Mouse (Mus musculus) embryo, embryonic 10.5 days (tissue): ENCODE data around the gene Asb8.
A peak's percentile ranks its signal among the peaks of the same experiment; 100 is the strongest.

Experiments used
- DNase-seq: peaks from one replicate; pipeline ENCODE4 v3.0.0-alpha.2; 2015; ENCODE audit warnings: low spot score

The Asb8 gene

GRCm38 (mm10) chr15:98115779-98116163, 49.7 kb downstream of the Asb8 start:
- no peak for DNase-seq

- DNase-seq: no peak
Observed at GRCm38 (mm10) chr15:98114852-98115778, 50.3 kb downstream of the Asb8 start.

GRCm38 (mm10) chr15:98114098-98114851, 51.1 kb downstream of the Asb8 start:
- no peak for DNase-seq

DNA sequence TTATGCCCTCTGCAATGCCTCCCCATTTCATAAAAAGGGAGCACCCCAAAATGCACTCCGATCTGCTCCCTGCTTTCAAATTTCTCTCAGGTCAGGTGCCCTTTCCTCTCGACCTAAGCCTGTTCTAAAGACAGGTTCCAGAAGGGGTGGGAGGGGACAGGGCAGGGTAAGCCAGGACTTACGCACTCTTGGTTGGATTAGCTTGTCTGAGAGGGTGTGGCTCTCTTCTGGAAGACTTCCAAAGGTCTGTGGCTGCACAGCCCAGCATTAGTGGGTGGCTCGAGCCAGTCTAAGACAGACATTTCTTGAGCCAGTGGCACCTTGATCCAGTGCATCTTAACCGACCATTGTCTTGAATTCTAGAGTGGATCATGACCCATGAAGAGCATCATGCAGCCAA, 53.6 kb downstream of the Asb8 start:
- no peak for DNase-seq

GRCm38 (mm10) chr15:98108297-98109152, 56.9 kb downstream of the Asb8 start:
- peak; percentile 92 for DNase-seq

DNA sequence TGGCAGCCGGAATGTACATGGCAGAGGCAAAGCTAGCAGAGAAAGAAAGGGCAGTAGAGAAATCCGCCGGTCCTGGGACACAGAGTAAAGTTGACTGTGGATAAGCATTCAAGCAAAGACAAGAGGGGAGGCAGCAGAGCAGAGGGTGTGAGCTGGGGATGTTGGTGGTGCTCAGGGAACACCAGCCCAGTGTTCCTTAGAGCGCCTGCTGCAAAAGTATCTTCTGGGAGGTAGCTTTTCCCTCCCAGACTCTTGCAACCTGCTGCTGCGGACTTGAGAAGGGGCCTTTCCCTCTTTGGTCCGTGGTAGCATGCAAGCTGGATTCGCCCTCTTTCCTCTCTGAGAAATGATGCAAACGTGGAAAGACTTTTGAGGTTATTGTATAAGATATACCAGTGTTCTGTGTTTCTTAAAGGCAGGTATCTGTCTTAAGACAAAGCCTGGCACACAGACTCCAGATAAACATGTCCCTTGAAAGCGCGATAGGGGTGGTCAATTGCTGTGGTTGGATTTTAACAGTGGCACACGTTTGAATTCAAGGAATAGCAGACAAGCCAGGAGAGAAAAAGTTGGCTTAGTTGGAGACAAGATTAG, 57.6 kb downstream of the Asb8 start:
- DNase-seq: no peak

DNA sequence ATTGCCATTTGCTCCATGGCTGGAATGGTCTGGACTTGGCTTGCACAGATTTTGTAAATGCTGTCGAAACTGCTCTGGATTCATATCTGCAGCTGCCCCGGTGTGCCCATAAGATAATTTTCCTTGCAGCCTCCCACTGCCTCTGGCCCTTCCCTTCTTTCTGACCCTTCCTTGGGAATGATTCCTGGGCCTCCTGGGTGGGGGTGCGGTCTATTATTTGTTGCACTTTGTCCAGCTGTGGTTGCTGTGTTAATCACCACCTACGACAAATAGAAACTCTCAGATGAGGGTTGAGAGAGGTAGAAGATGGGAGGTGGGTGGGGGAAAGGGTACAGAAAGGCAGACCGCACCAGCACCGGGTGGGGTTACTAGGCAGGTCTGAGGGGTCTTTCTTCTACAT, 58.2 kb downstream of the Asb8 start:
- no peak for DNase-seq

GRCm38 (mm10) chr15:98106506-98106905, 58.9 kb downstream of the Asb8 start:
- no peak for DNase-seq

DNA sequence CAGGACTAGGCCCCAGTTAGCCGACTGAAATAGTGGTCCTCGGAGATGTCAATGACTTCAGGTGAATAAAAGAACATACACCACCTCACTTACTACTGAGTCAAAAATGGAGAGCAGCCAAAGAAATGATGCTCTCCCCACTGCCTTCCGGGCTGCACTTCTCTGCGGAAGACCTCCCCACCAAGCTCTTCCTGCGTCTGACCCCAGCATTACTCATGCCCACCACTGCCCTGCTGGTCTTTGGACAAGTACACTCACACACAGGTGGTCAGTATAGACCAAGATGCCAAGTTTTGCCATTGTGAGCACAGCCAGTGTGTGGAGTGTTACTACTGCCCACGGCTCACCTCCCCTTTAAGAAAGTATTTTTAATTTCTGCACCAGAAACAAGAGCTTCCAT, 63.0 kb downstream of the Asb8 start:
- DNase-seq: no peak

DNA sequence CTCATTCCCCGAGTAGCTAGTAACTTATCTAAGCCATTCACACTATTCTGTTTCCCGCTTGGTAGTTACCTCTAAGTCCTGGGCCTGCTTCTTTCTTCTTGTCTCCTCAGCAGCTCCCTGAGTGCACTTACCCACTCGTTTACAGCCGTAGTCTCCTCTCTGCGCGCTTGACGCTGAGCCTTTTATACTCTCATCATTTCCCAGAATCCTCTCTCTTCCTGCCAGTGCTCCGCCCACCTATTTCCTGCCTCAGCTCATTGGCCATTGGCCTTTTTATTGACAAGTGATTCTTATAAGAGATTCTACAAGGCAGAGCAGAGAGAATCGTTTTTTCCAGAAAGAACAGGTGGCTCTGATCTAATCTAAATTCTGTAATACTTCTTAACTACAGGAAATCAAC, 66.9 kb downstream of the Asb8 start:
- no peak for DNase-seq

DNA sequence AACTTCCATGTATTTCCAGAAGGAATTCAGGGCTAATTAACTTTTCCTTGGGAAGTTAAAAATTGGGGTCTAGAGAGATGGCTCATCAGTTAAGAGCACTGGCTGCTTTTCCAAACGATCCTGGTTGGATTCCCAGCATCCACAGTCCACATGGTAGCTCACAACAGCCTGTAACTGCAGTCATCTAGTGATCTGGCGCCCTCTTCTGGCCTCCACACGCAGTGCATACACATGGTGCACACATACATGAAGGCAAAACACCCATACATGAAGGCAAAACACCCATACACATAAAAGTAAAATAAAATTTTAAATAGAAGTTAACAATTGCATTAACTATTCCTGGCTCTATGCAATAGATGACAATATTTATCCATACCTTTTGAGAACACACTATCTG, 68.5 kb downstream of the Asb8 start:
- DNase-seq: peak; percentile 10

GRCm38 (mm10) chr15:98094905-98095304, 70.5 kb downstream of the Asb8 start:
- DNase-seq: no peak

DNA sequence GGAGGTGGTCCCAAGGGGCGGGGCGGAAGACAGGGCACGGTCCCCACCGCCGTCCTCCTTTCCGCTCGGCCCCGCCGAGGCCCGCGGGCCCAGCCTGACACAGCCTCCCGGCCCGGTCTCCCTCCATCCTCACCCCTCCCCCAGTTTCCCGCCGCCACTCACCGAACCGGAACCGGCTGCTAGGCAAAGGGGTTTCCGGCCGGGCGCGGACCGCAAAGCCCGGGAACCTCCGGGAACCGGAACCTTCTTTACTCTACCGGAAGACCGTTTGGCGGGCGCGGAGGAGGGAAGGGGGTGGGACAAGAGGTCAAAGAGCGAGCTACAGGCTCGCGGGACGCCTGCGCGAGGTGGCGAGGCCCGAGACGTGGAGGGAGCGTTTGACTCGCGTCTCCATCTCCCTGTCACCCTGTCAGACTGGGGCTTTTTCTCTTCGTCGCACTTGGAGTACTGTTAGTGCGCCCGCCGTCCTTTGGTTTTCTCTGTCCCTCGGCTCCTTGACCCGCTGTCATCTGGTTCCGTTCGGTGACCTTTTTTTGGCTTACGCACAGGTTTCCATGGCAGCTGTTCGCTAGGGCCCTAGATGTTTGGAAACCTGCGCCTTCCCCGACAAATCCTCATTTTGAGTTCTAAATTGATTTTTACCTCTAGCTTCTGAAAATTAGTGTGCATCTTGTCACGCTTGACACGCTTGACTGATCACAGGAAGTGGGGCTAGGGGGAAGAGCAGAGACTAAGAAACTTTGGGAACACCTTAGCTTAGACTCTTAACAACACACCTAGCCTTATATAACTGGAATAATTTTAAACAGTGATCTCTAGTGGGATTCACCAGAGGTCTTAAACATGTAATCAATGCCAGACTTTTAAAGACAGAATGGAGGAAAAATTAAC, 72.1 kb downstream of the Asb8 start, which contains the start of gene Senp1:
Gene Senp1, minus strand, starts transcription at position 624 of the 891 bp plus-strand sequence.
- DNase-seq: peak; percentile 92

DNA sequence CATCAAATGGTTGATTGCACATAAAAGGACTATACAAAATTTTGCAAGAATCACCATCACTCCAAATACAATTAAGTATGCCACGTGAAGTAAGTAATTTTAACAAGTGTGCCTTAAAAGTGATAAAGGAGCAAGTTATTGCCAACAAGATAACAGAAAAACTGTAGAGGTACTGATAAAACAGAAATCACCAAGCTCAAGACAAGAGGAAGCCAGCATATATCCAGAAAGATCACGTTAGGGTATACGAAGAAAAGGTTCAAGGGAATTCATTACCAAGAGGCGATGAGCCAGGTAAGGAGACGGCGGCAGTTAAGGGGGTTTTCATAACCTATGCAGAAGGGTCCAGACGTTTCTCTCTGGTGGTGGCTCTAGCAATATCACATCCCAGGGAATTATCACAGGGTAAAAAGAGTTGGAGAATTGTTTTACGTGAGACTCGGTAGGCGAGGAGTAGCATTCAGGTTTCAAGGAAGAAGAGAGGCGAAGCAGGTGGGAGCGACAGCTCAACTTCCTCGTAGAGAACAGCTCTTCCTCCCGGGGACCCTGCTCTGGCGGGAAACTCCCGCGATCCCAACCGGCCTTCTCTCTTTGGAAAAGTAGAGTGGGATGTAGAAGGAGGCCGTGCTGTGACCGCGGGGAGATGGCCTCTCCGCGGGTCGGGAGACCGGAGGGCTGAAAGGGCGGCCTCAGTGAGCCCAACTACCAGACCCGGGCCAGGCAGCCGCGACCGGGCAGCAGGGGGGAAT, 72.9 kb downstream of the Asb8 start, which contains the start of gene Pfkm:
Gene Pfkm, plus strand, starts transcription at position 218 of the 749 bp plus-strand sequence.
- DNase-seq: peak; percentile 48

GRCm38 (mm10) chr15:98091841-98092240, 73.6 kb downstream of the Asb8 start:
- peak; percentile 8 for DNase-seq

- DNase-seq: peak; percentile 51
Observed at GRCm38 (mm10) chr15:98089421-98090183, 75.8 kb downstream of the Asb8 start.

- no peak for DNase-seq
Observed at GRCm38 (mm10) chr15:98088889-98089288, 76.5 kb downstream of the Asb8 start.
